Mouse (Mus musculus) gastrocnemius, postnatal 25 days (tissue): ENCODE measurements at regions not wholly inside any gene's neighbourhood (a gene's known extent, or its start where the extent isn't known, plus 50 kb on each side); places are given as distances from the start of the nearest gene placed in this dataset.

ENCODE experiments used
- DNase-seq: peaks from one replicate; pipeline ENCODE4 v3.0.0; 2022

- no peak for DNase-seq
Measured at GRCm38 (mm10) chr14:58678781-58679180, 463.9 kb downstream of the 1700129C05Rik start.

GRCm38 (mm10) chr14:58678126-58678656 lies 464.5 kb downstream of the 1700129C05Rik start:
- DNase-seq = no peak

DNA sequence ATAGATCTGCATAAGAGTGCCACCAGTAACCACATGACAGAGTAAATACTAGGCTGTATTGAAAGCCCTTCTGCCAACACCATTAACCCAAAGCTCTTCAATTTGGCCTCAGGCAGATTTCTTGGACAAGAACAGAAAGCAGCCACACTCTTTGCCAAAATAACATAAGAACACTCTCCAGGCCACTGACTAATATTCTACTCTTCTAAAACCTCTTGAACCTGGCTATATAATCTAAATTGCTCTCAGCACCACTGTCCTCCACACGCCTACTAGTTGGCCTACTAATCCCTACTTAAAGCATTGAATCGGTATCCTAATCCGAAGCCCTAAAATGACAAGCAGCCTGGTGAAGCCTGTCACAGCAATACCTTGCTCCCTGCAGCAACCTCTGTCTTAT lies 467.5 kb downstream of the 1700129C05Rik start:
- no peak for DNase-seq

DNA sequence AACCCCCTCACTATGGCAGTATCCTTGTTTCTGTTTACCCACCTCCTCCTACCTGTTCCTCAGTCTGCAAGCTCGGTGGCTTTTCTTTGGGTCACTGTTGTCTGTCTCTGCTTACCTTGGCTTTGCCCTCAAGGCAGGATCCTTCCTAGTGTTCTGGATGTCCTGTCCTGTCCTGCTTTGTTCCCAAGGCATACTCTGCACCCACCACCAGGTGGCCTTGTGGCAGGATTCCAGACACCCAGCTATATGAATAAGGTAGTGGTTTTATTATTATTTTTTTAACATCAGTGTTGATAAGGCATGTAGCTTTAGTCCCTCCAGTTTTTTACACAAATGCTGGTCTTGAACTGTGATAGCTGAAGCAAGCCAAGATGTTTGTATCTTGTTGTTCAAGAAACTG lies 478.7 kb downstream of the 1700129C05Rik start:
- DNase-seq = no peak

DNA sequence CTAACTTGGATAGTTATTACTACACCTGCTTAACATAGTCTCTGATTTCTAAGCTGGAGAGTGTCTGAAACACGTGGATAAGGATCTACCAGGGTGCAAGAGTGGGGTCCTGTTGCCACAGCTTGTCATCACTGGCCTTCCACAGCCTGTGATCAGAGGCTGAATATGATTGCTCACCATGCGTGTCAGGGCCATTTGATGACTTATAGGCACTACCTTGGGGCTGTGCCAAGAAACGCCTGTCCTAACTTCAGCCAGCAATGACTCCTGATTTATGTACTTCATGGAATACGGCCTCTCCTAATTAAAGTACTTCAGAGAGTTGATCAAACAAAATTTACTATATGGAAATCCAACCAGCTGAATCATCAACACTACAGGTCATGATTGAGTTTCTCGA lies 480.1 kb downstream of the 1700129C05Rik start:
- DNase-seq = no peak

- DNase-seq = no peak
Measured at GRCm38 (mm10) chr14:58661416-58661815, 481.3 kb downstream of the 1700129C05Rik start.

- no peak for DNase-seq
Measured at GRCm38 (mm10) chr14:58657263-58657662, 485.4 kb downstream of the 1700129C05Rik start.

DNA sequence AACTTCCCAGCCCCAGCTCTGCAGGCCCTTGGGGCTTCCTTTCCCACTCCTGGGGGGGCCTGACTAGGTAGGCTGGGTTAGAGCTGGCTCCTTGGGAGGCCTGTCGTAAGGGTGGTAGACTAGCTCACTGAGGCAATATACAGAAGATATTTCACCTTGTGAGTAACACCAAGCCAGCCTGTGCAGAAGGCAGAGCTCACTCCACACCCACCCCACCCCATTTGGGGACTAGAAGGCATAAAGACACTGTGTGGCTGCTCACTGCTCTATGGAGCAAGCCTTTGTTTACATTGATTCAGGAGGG lies 485.8 kb downstream of the 1700129C05Rik start:
- DNase-seq = no peak

DNA sequence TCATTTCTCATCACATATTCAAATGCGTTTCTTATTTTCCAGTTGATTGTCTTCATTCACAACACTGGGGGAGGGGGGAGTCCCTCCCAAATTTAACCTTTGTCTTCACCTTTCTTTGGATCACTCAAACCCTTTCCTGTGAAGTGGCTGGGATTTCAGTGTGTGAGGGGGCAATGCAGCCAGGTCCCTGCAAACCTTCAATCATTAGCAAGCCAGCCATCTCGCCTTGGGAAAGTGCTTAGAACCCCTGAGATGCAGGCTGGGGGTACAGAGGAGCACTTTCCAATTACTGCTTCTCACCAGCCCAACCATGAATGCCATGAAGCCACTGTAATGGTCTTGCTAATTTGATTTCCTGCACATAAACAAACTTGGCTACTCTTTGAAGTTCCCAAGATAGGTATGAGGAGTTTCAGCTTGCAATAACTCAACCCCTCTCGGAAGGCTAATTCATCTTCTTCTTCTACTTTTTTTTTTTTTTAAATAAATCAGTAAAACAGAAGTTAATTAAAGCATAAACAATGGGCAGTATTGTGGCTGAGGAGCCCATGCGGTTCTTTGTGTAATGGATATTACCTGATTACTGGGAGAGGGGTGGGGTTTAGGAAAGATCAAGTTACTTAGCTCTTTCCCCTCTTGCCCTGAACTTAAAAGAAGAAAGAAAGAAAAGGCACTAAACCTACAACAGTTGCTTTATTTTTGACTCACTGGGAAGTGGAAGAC lies 486.3 kb downstream of the 1700129C05Rik start:
- DNase-seq = no peak

DNA sequence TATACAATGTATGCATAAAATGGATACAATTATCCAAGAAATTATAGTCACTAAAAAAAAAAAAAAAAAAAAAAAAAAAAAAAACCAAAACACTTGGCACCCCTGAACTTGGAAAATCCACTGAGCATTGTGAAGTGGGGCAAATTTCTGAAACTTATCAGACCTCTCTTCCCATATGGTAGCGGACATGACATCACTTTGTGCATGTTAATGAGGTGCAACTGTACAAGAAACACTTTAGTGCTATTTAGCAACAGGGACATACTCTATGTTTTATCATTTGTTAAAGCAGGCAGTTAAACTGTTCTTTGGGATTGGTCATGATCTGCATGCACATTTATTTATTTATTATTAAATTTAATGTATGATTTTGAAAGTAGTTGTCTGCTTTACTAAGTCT lies 489.7 kb downstream of the 1700129C05Rik start:
- DNase-seq = no peak

DNA sequence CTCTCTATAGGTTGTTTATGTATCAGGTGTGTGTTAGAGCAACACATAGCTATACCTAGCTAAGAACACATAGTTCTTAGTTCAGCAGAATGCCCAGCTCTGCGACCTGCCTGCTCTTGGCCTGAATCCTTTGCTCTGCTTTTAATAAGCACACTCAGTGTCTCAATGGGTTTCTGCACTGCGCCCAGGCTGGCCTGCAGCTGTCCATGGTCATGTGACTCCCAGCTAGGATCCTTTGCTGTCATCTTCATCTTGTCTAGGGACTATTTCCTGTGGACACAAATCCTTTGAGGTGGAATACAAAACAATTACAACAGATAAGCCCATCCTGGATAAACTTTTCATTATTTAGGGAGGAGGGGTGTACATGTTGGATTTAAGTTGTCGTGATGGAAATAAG lies 490.7 kb downstream of the 1700129C05Rik start:
- DNase-seq = no peak

DNA sequence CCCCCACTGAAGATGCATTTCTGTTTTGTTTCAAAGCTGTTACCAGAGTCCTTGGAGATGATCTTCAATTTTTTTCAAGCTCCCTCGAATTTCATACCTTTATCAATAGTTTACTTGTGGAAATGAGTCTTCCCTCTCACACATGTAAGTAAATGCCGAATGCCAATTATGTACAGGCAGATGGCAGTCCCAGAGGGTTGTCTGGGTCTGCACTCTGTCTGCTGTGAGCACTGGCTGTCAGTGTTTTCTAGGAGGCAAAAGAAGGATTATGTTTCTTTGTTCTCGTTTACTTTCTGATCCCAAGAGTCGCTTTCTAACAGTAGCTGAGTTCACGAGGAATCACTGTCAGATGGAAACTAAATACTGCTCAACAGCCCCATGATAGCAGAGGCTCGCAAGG lies 491.5 kb downstream of the 1700129C05Rik start:
- DNase-seq = no peak

- DNase-seq = no peak
Measured at GRCm38 (mm10) chr14:58638337-58638696, 504.4 kb downstream of the 1700129C05Rik start.

GRCm38 (mm10) chr14:58637405-58638336 lies 505.0 kb downstream of the 1700129C05Rik start:
- DNase-seq = no peak

- DNase-seq = no peak
Measured at GRCm38 (mm10) chr14:58631221-58631620, 511.5 kb downstream of the 1700129C05Rik start.

- no peak for DNase-seq
Measured at GRCm38 (mm10) chr14:58628266-58628665, 514.4 kb downstream of the 1700129C05Rik start.

DNA sequence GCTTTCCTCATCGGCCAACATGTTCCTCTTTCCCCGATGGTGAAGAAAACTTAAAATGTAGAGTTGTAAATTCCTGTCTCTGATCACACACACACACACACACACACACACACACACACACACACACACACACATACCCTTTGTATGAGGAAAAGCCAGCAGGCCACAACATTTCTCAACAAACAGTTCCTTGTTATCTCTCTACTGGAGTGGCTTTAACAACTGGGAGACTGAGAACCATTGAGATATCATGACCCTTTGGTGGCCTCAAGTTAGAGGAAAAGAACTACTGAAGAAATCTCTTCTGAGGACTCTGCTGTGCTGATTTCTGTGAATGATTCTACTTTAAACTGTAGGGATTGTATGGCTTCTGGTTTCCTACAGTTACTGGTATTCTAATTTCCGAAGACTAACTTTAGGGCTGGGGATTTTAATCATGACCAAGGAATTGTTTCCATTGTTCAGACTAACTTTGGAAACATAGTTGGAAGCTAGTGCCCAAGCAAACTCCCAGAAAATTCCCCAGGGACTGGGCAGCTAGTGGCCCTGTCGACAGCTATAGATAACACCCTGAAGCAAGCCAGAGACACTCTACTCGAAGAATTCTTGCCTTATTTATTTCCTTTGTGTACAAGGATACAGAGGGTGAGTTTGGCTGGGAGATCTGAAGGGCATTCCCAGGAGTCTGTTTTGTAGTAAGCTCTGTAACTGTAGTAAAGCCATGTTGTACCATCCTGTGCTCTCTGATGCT lies 516.0 kb downstream of the 1700129C05Rik start:
- DNase-seq = no peak

GRCm38 (mm10) chr14:58620186-58620585 lies 522.5 kb downstream of the 1700129C05Rik start:
- no peak for DNase-seq

DNA sequence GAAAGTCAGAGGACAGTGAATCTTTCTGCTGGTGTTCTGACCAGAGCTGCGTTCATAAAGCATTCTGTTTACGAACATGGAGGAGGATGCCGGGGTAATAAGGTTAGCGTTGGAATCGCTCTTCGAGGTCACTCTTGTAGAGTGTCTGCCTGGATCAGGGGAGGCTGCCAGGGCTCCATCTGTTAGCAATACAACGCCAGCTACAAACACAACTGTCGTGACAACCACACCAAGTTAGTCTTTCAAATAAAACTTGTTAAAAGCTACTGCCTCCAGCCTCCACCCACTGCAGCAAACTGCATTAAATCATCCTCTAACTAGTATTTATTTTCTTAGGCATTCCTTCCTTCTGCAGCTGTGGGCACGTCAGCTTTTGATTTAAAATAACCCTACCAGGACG lies 525.0 kb downstream of the 1700129C05Rik start:
- DNase-seq = peak; percentile 9

- DNase-seq = peak; percentile 65
Measured at GRCm38 (mm10) chr14:58608216-58608615, 534.5 kb downstream of the 1700129C05Rik start.

GRCm38 (mm10) chr14:58607734-58608133 lies 535.0 kb downstream of the 1700129C05Rik start:
- peak; percentile 19 for DNase-seq

GRCm38 (mm10) chr14:58605529-58605928 lies 535.2 kb downstream of the Fgf9 start:
- DNase-seq = no peak

DNA sequence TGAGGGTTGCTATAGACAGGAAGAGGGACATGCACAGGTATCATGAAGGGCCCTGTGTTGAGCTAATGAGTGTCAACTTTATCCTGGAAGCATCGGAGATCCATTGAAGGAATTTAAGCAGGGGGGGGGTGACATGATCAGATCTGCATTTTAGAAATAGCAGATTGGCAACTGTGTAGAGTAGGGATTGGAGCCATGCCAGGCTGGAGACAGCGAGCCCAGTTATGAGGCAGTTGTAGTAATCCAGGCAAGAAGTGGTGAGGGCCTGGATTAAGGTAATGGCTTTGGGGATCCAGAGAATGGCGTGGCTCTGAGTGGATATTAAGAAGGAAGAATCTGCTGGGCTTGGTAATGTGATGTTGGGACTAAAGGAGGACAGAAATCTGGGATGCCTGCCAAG lies 528.5 kb downstream of the Fgf9 start:
- no peak for DNase-seq
